Mouse (Mus musculus) urinary bladder, postnatal 36 days (tissue): Measurements from ENCODE around the gene Cox6b2.

Experiments
- DNase-seq, 2 experiments: peaks; one replicate each; pipeline ENCODE4 v3.0.0; 2022; ENCODE audit warnings: low spot score in 2 of 2, mixed read lengths in 1 of 2

Gene Cox6b2

GRCm38 (mm10) chr7:4719276-4719675 is 33.6 kb downstream of the Cox6b2 start:
- DNase-seq: no peak

- no peak for DNase-seq
These were observed 35.9 kb downstream of the Cox6b2 start for GRCm38 (mm10) chr7:4716955-4717354.

- DNase-seq: no peak
These were observed 40.3 kb downstream of the Cox6b2 start for GRCm38 (mm10) chr7:4712594-4712993.

- DNase-seq: peak in 1 of 2 experiments; percentile 22
These were observed 47.8 kb downstream of the Cox6b2 start for GRCm38 (mm10) chr7:4705098-4705497.

- DNase-seq: no peak
These were observed 49.7 kb downstream of the Cox6b2 start for GRCm38 (mm10) chr7:4703195-4703594.

- no peak for DNase-seq
These were observed 50.6 kb downstream of the Cox6b2 start for GRCm38 (mm10) chr7:4702334-4702733.
